ENCODE assay signal across 9 mouse cellular contexts in genomic region chr9:46909412-46910013, GRCm38 (mm10).
DNase-seq lines count a peak whose midpoint lies in the region; TF ChIP-seq lines count a peak whose summit lies in the region.
"Had no signal": no experiment of that assay in that cellular context is flagged by ENCODE, and none has a peak within 500 bp of the region (broad histone marks: within the 10 kb centered on the region; RNA-seq: fewer than 3 reads in every experiment).

No protein-coding gene starts in this region.

- intact Hi-C loops in left cerebral cortex, postnatal 14 days (cut with DNase I) = no loop called here
- intact Hi-C loops in gastrocnemius, postnatal 36 days (cut with DNase I) = no loop called here

- no peak for TF ChIP-seq CTCF in brain, embryonic 14.5 days (IDR thresholded peaks at IDR 0.05; ENCODE audit: borderline replicate concordance, extremely low read depth, insufficient read depth, insufficient read length)

- no peak for TF ChIP-seq POLR2A in brain, embryonic 14.5 days (IDR thresholded peaks at IDR 0.05; ENCODE audit: borderline replicate concordance, extremely low read depth, insufficient read depth, insufficient read length, poor library complexity, severe bottlenecking)

- DNase-seq in cerebellum, adult 11-12 months = peak; percentile 6
- no peak for DNase-seq in cerebellum, adult 8-10 months
- DNase-seq in layer of hippocampus, adult 11-12 months (ENCODE audit: low spot score) = peak; percentile 40
- DNase-seq in layer of hippocampus, adult 9-11 months = no peak
- peak; percentile 76 for DNase-seq in brain, embryonic 14.5 days (ENCODE audit: low read depth)
- DNase-seq in left cerebral cortex, postnatal 14 days (ENCODE audit: low spot score in 2 of 2) = peak; percentile 45 to 61
- DNase-seq in spleen, postnatal 4 days (ENCODE audit: low spot score in 2 of 2) = no peak
- no peak for DNase-seq in gastrocnemius, postnatal 36 days
- DNase-seq: kidney, adult 8-10 months had no signal

Comparison
In these comparisons a context has a peak if more than half of its experiments do, and no peak if none do; other contexts are left out.
1. DNase-seq: peak in cerebellum, adult 11-12 months (single experiment), layer of hippocampus, adult 11-12 months (single experiment), brain, embryonic 14.5 days (single experiment) and left cerebral cortex, postnatal 14 days (2 of 2); none in cerebellum, adult 8-10 months (single experiment), layer of hippocampus, adult 9-11 months (single experiment), spleen, postnatal 4 days (0 of 2) and gastrocnemius, postnatal 36 days (0 of 2).